Mouse (Mus musculus): ENCODE results near the gene Fth1. TPM values are rescaled to one million over a fixed set of nuclear protein-coding genes. Genes with fewer than 3 reads are reported as not detected.
"Not testable (repeated sequence)": the region's sequence is repeated elsewhere in the genome, so short reads cannot be mapped to it uniquely, and the experiment has no call there.

Gene Fth1
- total RNA-seq, 2 experiments from 2014 or later = 1,766 to 1,778 TPM

GRCm38 (mm10) chr19:9956624-9957388 lies 23.6 kb upstream of the Fth1 start:
- intact Hi-C loops (cut with DNase I) = no loop called here
- DNase-seq (ENCODE audit: low spot score in 2 of 2) = no peak

GRCm38 (mm10) chr19:9957965-9958364 lies 22.4 kb upstream of the Fth1 start:
- intact Hi-C loops (cut with DNase I) = no loop called here
- no peak for DNase-seq (ENCODE audit: low spot score in 2 of 2)

DNA sequence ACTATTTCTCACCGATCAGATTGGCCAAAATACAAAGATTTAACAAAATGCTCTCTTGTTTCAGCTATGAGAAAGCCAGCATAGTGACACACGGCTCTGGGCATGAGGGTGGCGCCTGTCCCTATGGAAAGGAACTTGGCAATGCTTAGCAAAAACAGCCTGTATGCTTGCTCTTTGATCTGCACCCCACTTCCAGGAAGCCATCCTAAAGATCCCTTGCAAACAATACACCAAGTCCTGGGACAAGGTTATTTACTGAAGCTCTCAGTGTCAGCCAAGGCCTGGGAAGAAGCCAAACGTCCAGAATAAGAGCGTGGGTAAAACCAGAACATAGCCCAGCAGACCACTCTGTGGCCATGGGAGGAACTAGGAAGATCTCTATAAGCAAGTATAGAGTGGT lies 19.6 kb upstream of the Fth1 start:
- intact Hi-C loops (cut with DNase I) = loop anchor here (5.0 kb wide), 1 partner anchor 38 kb away; no protein-coding TSS in a partner anchor
- DNase-seq (ENCODE audit: low spot score in 2 of 2) = no peak

DNA sequence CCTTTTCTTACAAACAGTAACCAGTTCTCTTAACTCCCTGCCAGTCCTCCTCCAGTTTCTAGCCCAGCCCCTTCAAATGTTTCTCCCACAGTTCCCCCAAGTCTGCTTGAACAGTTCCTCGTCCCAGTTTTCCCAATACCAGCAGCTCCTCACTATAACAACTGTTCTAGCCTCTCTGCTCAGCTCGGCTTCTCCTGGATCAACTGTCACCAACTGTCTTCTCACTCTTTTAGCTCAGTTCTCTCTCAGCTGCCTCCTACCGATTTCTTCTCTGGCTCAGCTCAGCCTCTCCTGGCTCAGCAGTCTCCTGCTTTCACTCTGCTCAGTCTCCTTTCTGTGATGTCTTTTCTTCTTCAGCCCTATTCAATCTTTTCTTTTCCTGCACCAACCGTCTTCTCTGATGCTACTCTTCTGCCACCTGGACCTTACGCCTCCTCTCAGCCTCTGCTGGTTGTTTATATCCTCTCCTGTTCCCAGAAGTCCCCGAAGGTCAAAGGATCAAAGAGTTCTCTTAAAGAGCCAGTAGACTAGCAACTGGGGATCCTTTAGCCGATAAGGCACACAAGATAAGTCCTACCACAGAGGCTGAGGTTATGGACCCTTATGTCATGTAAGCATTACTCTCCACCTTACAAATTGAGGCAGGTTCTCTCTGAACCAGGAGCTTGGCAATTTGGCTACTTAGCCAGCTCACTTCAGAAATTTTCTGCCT lies 16.0 kb upstream of the Fth1 start:
- intact Hi-C loops (cut with DNase I) = loop anchor here (5.0 kb wide), 1 partner anchor 42 kb away; no protein-coding TSS in a partner anchor
- DNase-seq (ENCODE audit: low spot score in 2 of 2) = peak in 1 of 2 experiments; percentile 40

- intact Hi-C loops (cut with DNase I) = no loop called here
These were observed 14.1 kb upstream of the Fth1 start for GRCm38 (mm10) chr19:9966096-9966867.

GRCm38 (mm10) chr19:9968081-9968787 lies 12.2 kb upstream of the Fth1 start:
- DNase-seq (ENCODE audit: low spot score in 2 of 2) = no peak
- intact Hi-C loops (cut with DNase I) = no loop called here

More at GRCm38 (mm10) chr19:9966096-9966867, 14.1 kb upstream of the Fth1 start:
- peak in 1 of 2 experiments; percentile 38 for DNase-seq (ENCODE audit: low spot score in 2 of 2)

DNA sequence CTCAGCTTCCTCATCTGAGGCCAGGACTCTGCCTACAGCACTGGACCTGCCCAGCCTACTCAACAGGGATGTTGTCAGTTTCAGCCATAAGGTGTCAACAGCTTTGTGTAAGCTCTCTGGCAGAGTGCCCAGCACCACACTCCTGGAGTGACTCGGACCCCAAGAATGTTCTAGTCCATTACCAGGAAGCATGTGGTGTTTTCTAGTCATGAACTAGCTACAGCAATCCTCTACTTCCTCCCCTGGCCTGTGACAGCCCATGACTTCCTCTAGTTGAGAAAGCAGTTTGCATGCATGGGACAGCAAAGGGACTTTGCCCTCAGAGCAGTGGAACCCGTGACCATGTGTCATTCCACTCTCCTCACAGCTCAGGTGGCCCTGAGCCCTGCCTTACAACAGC lies 5.5 kb upstream of the Fth1 start:
- intact Hi-C loops (cut with DNase I) = not testable (repeated sequence)
- DNase-seq (ENCODE audit: low spot score in 2 of 2) = peak in 1 of 2 experiments; percentile 42

GRCm38 (mm10) chr19:9977085-9977484 lies 3.3 kb upstream of the Fth1 start:
- intact Hi-C loops (cut with DNase I) = no loop called here
- DNase-seq (ENCODE audit: low spot score in 2 of 2) = no peak

GRCm38 (mm10) chr19:9978431-9978951 lies 1.9 kb upstream of the Fth1 start:
- intact Hi-C loops (cut with DNase I) = no loop called here
- peak; percentile 64 to 79 for DNase-seq (ENCODE audit: low spot score in 2 of 2)

DNA sequence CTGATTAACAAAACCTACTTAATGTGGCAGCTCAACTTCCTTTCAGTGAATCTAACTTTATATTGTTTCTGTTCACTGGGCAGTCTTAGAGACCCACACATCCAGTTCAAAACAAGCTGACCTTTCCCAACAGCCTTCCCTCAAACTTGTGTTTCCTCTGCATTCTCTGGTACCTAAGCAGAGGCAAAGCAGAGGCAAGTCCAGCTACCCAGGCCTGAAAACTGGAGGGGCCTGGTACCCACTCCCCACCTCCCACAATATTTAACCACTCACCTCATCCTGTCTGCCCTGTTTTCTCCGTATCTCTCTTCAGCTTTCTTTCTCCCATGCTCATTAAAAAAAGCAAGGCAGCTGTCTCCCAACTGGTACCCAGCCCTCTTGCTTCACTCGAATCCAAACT lies 1.2 kb upstream of the Fth1 start:
- intact Hi-C loops (cut with DNase I) = no loop called here
- no peak for DNase-seq (ENCODE audit: low spot score in 2 of 2)

GRCm38 (mm10) chr19:9981621-9982020 lies 1.2 kb downstream of the Fth1 start:
- intact Hi-C loops (cut with DNase I) = loop anchor here (2.0 kb wide), 1 partner anchor 61 kb away; no protein-coding TSS in a partner anchor
- no peak for DNase-seq (ENCODE audit: low spot score in 2 of 2)

DNA sequence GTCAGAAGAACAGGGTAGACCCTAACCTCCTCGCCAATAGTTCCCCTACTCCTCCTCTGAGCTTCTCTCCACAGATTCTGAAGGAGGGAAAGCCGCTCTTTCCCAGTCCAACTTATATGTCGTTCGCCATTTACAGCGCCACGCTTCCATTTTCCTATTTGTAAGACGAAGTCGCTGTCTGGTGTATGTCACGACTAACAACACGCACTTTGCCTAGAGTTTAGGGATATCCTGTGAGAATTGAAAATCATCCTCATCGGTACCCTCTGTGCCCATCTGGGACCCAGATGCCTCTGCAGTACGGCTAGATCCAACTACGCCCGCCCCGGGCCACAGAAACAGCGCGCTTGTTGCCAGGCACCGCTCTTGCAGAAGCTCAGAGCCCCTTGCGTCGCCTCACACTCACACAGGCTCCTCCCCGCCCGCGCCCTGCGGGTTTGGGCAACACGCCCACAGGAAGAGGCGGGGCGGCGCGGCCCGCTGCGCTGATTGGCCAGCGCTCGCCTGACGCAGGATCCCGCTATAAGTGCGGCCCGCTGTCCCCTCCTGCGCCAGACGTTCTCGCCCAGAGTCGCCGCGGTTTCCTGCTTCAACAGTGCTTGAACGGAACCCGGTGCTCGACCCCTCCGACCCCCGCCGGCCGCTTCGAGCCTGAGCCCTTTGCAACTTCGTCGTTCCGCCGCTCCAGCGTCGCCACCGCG lies 1.9 kb downstream of the Fth1 start:
- intact Hi-C loops (cut with DNase I) = loop anchor here (2.0 kb wide), 1 partner anchor 62 kb away; no protein-coding TSS in a partner anchor
- DNase-seq (ENCODE audit: low spot score in 2 of 2) = peak; percentile 98

DNA sequence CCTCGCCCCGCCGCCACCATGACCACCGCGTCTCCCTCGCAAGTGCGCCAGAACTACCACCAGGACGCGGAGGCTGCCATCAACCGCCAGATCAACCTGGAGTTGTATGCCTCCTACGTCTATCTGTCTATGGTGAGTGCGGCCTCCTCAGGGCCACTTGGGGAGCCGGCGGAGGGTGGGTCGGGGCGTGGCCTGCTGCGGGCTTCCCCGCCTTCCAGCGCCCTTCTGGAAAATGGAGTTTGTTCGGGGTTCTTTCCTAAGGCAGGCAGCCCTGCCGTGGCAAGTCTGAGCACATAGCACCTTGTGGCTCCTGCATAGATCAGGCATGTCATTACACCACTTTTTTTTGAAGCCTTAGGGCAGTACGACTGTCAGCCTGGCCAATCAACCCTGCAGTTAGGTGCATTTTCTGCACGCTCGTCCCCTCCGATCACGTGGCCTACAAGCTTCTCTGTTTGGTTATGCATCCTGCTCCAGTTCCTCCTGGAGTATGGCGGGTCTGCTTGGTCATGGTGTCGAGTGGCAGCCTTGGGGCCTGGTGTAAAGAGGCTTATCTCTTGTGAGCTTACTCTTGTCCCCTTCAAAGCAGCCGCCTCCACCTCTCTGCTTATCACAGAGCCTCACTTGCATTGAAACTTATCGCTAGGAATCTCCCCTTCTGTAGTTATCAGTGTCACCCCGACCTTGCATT lies 2.6 kb downstream of the Fth1 start:
- intact Hi-C loops (cut with DNase I) = loop anchor here (2.0 kb wide), 1 partner anchor 62 kb away; no protein-coding TSS in a partner anchor
- DNase-seq (ENCODE audit: low spot score in 2 of 2) = peak; percentile 55 to 66

- DNase-seq (ENCODE audit: low spot score in 2 of 2) = no peak
- intact Hi-C loops (cut with DNase I) = no loop called here
These were observed 4.0 kb downstream of the Fth1 start for GRCm38 (mm10) chr19:9984111-9985055.

DNA sequence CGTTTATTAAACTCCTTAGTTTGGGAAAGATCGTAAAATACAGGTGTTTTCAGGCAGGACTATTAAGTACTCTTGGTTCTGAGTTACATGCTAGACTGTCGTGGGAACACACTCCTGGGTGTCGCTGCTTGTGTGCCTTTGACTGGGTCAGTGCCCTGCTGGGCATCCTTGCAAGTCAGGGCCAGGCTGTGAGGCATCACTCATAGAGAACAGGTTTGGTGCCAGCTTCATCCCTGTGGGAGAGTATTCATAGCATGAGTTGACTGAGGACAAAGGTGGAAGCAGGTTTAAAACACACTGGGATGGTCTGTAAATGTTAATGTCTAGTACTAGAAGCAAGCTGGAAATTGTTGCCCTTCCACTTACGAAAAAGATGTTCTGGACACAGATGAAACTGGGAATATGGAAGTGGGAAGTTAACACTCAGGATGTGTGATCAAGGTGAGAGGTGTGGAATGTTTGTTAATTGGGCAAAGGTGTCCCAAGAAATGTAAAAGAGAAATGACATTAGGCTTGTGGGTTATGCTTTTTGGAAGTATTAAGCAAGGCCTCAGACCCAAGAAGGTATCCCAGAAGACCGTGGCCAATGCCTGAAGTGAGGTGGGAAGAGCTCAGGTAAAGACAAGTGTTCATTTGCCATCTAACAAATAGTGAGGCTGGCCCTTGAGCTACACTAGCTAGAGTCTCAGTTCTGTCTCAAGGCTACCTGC lies 4.9 kb downstream of the Fth1 start:
- DNase-seq (ENCODE audit: low spot score in 2 of 2) = no peak
- intact Hi-C loops (cut with DNase I) = no loop called here

DNA sequence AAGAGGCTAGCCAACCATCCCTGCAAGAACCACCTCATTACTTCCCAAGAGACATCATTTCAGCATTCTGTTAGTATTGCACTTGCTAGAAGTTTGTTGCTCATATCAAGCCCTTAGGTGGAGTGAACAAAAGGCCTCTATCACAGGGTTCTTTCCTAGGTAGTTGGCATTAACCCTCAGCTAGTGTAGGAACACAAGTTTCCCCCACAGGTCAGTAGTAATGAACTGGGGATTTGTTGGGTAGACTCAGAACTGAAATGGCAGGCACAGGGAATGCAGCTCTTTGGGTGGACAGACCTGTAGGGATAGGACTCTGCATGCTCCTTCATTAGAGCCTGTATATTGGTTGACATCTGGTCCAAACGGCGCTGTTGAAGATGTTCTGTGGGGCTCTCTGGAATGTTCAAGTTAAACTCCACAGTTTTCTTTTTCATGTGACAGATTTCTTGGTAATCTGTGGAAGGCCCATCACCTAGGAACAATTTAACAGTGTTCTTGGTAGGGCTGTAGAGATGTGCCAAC lies 5.6 kb downstream of the Fth1 start:
- no peak for DNase-seq (ENCODE audit: low spot score in 2 of 2)
- intact Hi-C loops (cut with DNase I) = no loop called here

Measured in left cerebral cortex, postnatal 14 days (tissue).